Mouse (Mus musculus): ENCODE measurements around the gene Hmmr. TPM values are rescaled to one million over a fixed set of nuclear protein-coding genes. Genes with fewer than 3 reads are reported as not detected.

Gene Hmmr
- polyA plus RNA-seq (2014; fragmentation: Nextera tagmentation; extraction: Ambion mirVana) = 92.0 and 96.9 TPM in 2 replicates

GRCm38 (mm10) chr11:40733339-40734174 is at the start of gene Hmmr, which contains the start of gene Nudcd2:
Gene Hmmr, minus strand, starts transcription at chr11:40733422.
Gene Nudcd2, plus strand, starts transcription at chr11:40733667.
- Histone ChIP-seq H3K4me2 (peak within 1 kb of the TSS; percentile 81), H3K36me3 (ENCODE audit: control insufficient read depth, insufficient read depth, low read length) (peaks cover 19% of the 10 kb centered on the region), H3K4me1 (replicated peaks; ENCODE audit: control insufficient read depth, insufficient read depth, low read length) (peaks cover 14% of the 10 kb centered on the region), H3K27ac (ENCODE audit: low read depth, low read length) (peak within 1 kb of the TSS; percentile 83), H3K27me3 (replicated peaks; ENCODE audit: control insufficient read depth, insufficient read depth, low read length) (no peaks in the 10 kb centered on the region), H3K9ac (ENCODE audit: low read depth, low read length) (peak within 1 kb of the TSS; percentile 97), H3K9me3 (ENCODE audit: control insufficient read depth, low read length) (no peaks in the 10 kb centered on the region), H3K4me3 (ENCODE audit: low read depth, low read length) (peak within 1 kb of the TSS; percentile 97)
- ATAC-seq (replicated peaks; ENCODE audit: low FRiP score) (peak; percentile 96), DNase-seq (ENCODE audit: low spot score) (peak; percentile 83)
- under 1% methylated on average over 52 of the region's 52 CpGs for WGBS

GRCm38 (mm10) chr11:40781857-40782256 is 48.6 kb upstream of the Hmmr start:
- Histone ChIP-seq H3K4me2 (no peak overlapping the region), H3K36me3 (ENCODE audit: control insufficient read depth, insufficient read depth, low read length) (no peaks in the 10 kb centered on the region), H3K4me1 (replicated peaks; ENCODE audit: control insufficient read depth, insufficient read depth, low read length) (no peaks in the 10 kb centered on the region), H3K4me3 (ENCODE audit: low read depth, low read length) (no peak overlapping the region), H3K9ac (ENCODE audit: low read depth, low read length) (no peak overlapping the region), H3K27me3 (replicated peaks; ENCODE audit: control insufficient read depth, insufficient read depth, low read length) (no peaks in the 10 kb centered on the region), H3K27ac (ENCODE audit: low read depth, low read length) (no peak overlapping the region), H3K9me3 (ENCODE audit: control insufficient read depth, low read length) (no peaks in the 10 kb centered on the region)
- no peak for DNase-seq (ENCODE audit: low spot score)
- no peak for ATAC-seq (replicated peaks; ENCODE audit: low FRiP score)
- WGBS = 57% methylated on average over 2 of the region's 2 CpGs

- DNase-seq (ENCODE audit: low spot score) (no peak), ATAC-seq (replicated peaks; ENCODE audit: low FRiP score) (no peak)
- Histone ChIP-seq H3K27ac (ENCODE audit: low read depth, low read length) (no peak overlapping the region), H3K36me3 (ENCODE audit: control insufficient read depth, insufficient read depth, low read length) (no peaks in the 10 kb centered on the region), H3K4me1 (replicated peaks; ENCODE audit: control insufficient read depth, insufficient read depth, low read length) (no peaks in the 10 kb centered on the region), H3K9ac (ENCODE audit: low read depth, low read length) (no peak overlapping the region), H3K9me3 (ENCODE audit: control insufficient read depth, low read length) (no peaks in the 10 kb centered on the region), H3K27me3 (replicated peaks; ENCODE audit: control insufficient read depth, insufficient read depth, low read length) (no peaks in the 10 kb centered on the region), H3K4me3 (ENCODE audit: low read depth, low read length) (no peak overlapping the region), H3K4me2 (no peak overlapping the region)
- 50% methylated on average over 12 of the region's 12 CpGs for WGBS
Observed at GRCm38 (mm10) chr11:40775315-40776269, 42.4 kb upstream of the Hmmr start.

- no peaks in the 10 kb centered on the region for H3K4me1 ChIP-seq (replicated peaks; ENCODE audit: control insufficient read depth, insufficient read depth, low read length)
- DNase-seq (ENCODE audit: low spot score) = no peak
- no peak overlapping the region for H3K4me3 ChIP-seq (ENCODE audit: low read depth, low read length)
- ATAC-seq (replicated peaks; ENCODE audit: low FRiP score) = no peak
- H3K27ac ChIP-seq (ENCODE audit: low read depth, low read length) = no peak overlapping the region
- H3K9ac ChIP-seq (ENCODE audit: low read depth, low read length) = no peak overlapping the region
- no peak overlapping the region for H3K4me2 ChIP-seq
- H3K9me3 ChIP-seq (ENCODE audit: control insufficient read depth, low read length) = no peaks in the 10 kb centered on the region
- H3K27me3 ChIP-seq (replicated peaks; ENCODE audit: control insufficient read depth, insufficient read depth, low read length) = no peaks in the 10 kb centered on the region
- WGBS = 72% methylated on average over 4 of the region's 4 CpGs
- no peaks in the 10 kb centered on the region for H3K36me3 ChIP-seq (ENCODE audit: control insufficient read depth, insufficient read depth, low read length)
Observed at GRCm38 (mm10) chr11:40764690-40765089, 31.5 kb upstream of the Hmmr start.

GRCm38 (mm10) chr11:40763395-40763794 is 30.2 kb upstream of the Hmmr start:
- Histone ChIP-seq H3K4me3 (ENCODE audit: low read depth, low read length) (no peak overlapping the region), H3K27ac (ENCODE audit: low read depth, low read length) (no peak overlapping the region), H3K9ac (ENCODE audit: low read depth, low read length) (no peak overlapping the region), H3K4me2 (no peak overlapping the region), H3K27me3 (replicated peaks; ENCODE audit: control insufficient read depth, insufficient read depth, low read length) (no peaks in the 10 kb centered on the region), H3K4me1 (replicated peaks; ENCODE audit: control insufficient read depth, insufficient read depth, low read length) (no peaks in the 10 kb centered on the region), H3K36me3 (ENCODE audit: control insufficient read depth, insufficient read depth, low read length) (no peaks in the 10 kb centered on the region), H3K9me3 (ENCODE audit: control insufficient read depth, low read length) (no peaks in the 10 kb centered on the region)
- 27% methylated on average over 2 of the region's 2 CpGs for WGBS
- ATAC-seq (replicated peaks; ENCODE audit: low FRiP score) (peak; percentile 61; the same call in 1 of the 2 replicates), DNase-seq (ENCODE audit: low spot score) (no peak)

GRCm38 (mm10) chr11:40759896-40760295 is 26.7 kb upstream of the Hmmr start:
- Histone ChIP-seq H3K4me3 (ENCODE audit: low read depth, low read length) (no peak overlapping the region), H3K27me3 (replicated peaks; ENCODE audit: control insufficient read depth, insufficient read depth, low read length) (no peaks in the 10 kb centered on the region), H3K27ac (ENCODE audit: low read depth, low read length) (no peak overlapping the region), H3K4me1 (replicated peaks; ENCODE audit: control insufficient read depth, insufficient read depth, low read length) (no peaks in the 10 kb centered on the region), H3K9me3 (ENCODE audit: control insufficient read depth, low read length) (no peaks in the 10 kb centered on the region), H3K9ac (ENCODE audit: low read depth, low read length) (no peak overlapping the region), H3K36me3 (ENCODE audit: control insufficient read depth, insufficient read depth, low read length) (no peaks in the 10 kb centered on the region), H3K4me2 (no peak overlapping the region)
- 81% methylated on average over 8 of the region's 8 CpGs for WGBS
- DNase-seq (ENCODE audit: low spot score) (no peak), ATAC-seq (replicated peaks; ENCODE audit: low FRiP score) (no peak)

GRCm38 (mm10) chr11:40755968-40756367 is 22.7 kb upstream of the Hmmr start:
- no peak for ATAC-seq (replicated peaks; ENCODE audit: low FRiP score)
- Histone ChIP-seq H3K4me3 (ENCODE audit: low read depth, low read length) (peak overlapping the region; percentile 86; the same call in 1 of the 2 replicates), H3K4me1 (replicated peaks; ENCODE audit: control insufficient read depth, insufficient read depth, low read length) (peaks cover 6% of the 10 kb centered on the region), H3K36me3 (ENCODE audit: control insufficient read depth, insufficient read depth, low read length) (0 out of 2 replicates have a peak, but pooled peaks cover 2% of the 10 kb centered on the region), H3K27me3 (replicated peaks; ENCODE audit: control insufficient read depth, insufficient read depth, low read length) (no peaks in the 10 kb centered on the region), H3K9me3 (ENCODE audit: control insufficient read depth, low read length) (no peaks in the 10 kb centered on the region), H3K9ac (ENCODE audit: low read depth, low read length) (no peak overlapping the region; the same call in 1 of the 2 replicates), H3K4me2 (peak overlapping the region; percentile 88), H3K27ac (ENCODE audit: low read depth, low read length) (no peak overlapping the region)
- DNase-seq (ENCODE audit: low spot score) = no peak
- WGBS = 88% methylated on average over 8 of the region's 8 CpGs

GRCm38 (mm10) chr11:40755109-40755627 is 21.9 kb upstream of the Hmmr start, which contains the start of gene Ccng1:
Gene Ccng1, minus strand, starts transcription at chr11:40755311.
- peak within 1 kb of the TSS; percentile 66 for H3K27ac ChIP-seq (ENCODE audit: low read depth, low read length)
- peak within 1 kb of the TSS; percentile 90 for H3K9ac ChIP-seq (ENCODE audit: low read depth, low read length)
- under 1% methylated on average over 25 of the region's 25 CpGs for WGBS
- H3K4me3 ChIP-seq (ENCODE audit: low read depth, low read length) = peak within 1 kb of the TSS; percentile 86
- no peaks in the 10 kb centered on the region for H3K27me3 ChIP-seq (replicated peaks; ENCODE audit: control insufficient read depth, insufficient read depth, low read length)
- peaks cover 6% of the 10 kb centered on the region for H3K4me1 ChIP-seq (replicated peaks; ENCODE audit: control insufficient read depth, insufficient read depth, low read length)
- ATAC-seq (replicated peaks; ENCODE audit: low FRiP score) (peak; percentile 99), DNase-seq (ENCODE audit: low spot score) (peak; percentile 83)
- no peaks in the 10 kb centered on the region for H3K9me3 ChIP-seq (ENCODE audit: control insufficient read depth, low read length)
- peak within 1 kb of the TSS; percentile 88 for H3K4me2 ChIP-seq
- 0 out of 2 replicates have a peak, but pooled peaks cover 2% of the 10 kb centered on the region for H3K36me3 ChIP-seq (ENCODE audit: control insufficient read depth, insufficient read depth, low read length)
